Mouse (Mus musculus): ENCODE results near the gene Tbc1d2. TPM values are rescaled to one million over a fixed set of nuclear protein-coding genes. Genes with fewer than 3 reads are reported as not detected.

Gene Tbc1d2
- total RNA-seq (2021), result 1 to 10 TPM; 1.6 to 1.9 TPM

GRCm38 (mm10) chr4:46650086-46650753 is at the start of gene Tbc1d2:
Tbc1d2 (minus strand) TSS chr4:46650209.
- peak; percentile 97 to 98 for DNase-seq

GRCm38 (mm10) chr4:46696467-46696866 is 46.5 kb upstream of the Tbc1d2 start:
- DNase-seq, result no peak
- intact Hi-C loops (cut with DNase I), result no loop called here

More at GRCm38 (mm10) chr4:46650086-46650753, at the start of gene Tbc1d2:
- intact Hi-C loops (cut with DNase I), result loop anchor here (5.0 kb wide), 1 partner anchor 148 kb away; no protein-coding TSS in a partner anchor

DNA sequence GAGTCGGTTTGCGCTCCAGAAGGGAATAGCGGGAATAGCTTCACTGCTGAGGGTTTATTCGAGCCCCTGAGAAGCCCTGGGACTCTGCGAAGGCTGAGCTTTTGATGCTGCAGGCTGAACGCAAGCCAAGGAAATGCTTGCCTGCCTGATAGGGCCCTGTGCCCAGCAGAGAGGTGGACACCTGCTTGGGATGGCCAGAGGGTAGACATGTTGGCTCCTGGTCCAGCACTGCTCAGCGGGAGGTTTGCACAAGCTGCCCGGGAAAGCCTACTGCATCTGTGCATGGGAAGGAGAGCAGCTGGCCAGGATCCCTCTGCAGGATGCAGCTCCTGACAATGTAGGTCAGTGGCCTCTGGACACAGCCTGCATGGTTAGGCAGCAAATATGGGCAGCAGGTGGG is 40.6 kb upstream of the Tbc1d2 start:
- intact Hi-C loops (cut with DNase I), result no loop called here
- DNase-seq, result no peak

- no peak for DNase-seq
- intact Hi-C loops (cut with DNase I), result no loop called here
These were observed 40.0 kb upstream of the Tbc1d2 start for GRCm38 (mm10) chr4:46690023-46690420.

DNA sequence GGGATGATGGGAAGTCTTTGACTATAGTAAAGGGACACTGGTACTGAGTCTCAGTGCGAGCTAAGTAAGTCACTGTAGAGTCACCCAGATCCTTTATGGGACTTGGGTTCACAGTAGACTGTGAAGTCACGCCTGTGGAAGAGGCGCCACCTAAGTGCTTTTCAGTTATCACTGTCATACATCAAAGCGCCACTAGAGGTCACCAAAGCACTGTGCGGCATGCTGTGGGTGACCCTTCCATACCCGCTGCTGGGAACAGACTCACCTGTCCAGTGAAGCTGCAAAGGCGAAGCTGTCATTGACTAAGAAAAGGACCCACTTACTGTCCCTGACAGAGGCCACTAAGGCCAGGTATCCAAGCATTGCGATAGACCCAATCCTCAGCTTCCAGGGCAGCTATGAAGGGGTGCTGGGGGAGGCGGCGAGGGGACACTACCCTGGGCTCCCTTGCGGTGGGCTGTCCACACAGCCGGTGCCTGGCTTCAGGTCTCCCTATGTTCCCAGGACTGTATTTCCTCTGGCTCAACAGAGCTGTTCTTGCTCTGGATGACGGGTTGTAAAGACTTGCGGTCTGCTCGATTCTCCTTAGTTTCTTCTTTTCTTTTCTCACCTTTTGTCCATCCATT is 39.5 kb upstream of the Tbc1d2 start:
- intact Hi-C loops (cut with DNase I), result loop anchor here (1.0 kb wide), 2 partner anchors 331 to 348 kb away; no protein-coding TSS in a partner anchor
- DNase-seq, result peak; percentile 76 to 77

GRCm38 (mm10) chr4:46688213-46688832 is 38.3 kb upstream of the Tbc1d2 start:
- DNase-seq, result no peak
- intact Hi-C loops (cut with DNase I), result no loop called here

- DNase-seq, result peak in 1 of 2 experiments; percentile 21
- intact Hi-C loops (cut with DNase I), result no loop called here
These were observed 34.2 kb upstream of the Tbc1d2 start for GRCm38 (mm10) chr4:46684160-46684559.

DNA sequence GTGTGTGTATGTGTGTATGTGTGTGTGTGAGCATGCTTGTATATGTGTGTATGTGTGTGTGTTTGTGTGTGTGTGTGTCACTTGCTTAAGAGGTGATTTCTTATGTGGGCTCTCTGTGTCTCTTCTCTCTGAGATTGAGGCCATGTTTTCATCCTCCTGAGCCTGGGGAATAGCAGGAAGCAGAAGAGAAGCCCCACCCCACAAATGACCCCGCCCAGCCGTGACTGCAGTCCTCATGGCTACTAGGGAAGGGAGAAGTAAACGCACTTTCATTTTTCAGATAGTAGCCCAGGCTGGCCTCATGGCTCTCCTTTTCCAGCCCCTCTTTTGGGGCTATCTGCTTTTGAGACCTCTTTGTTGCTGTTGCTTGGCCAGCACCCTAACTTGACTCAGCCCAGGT is 26.6 kb upstream of the Tbc1d2 start:
- no peak for DNase-seq
- intact Hi-C loops (cut with DNase I), result no loop called here

DNA sequence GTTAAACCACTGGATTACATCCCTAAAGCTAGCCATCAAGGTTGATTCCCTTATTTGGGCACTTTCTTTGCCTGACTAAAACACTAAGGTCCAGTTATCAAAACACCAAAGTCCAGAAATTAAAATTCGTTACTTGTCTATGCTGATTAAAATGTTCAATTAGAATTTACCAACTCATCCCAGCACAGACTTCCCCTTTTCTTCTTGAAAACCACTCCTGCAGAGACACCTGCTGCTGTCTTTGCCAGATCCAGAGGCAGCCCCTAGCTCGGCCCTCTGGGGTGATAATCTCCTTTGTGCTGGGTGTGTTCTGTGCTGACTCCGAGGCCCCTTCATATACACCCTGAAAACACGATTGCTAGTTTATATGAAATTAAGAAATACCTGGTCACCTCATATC is 26.0 kb upstream of the Tbc1d2 start:
- no peak for DNase-seq
- intact Hi-C loops (cut with DNase I), result no loop called here

GRCm38 (mm10) chr4:46675272-46675785 is 25.3 kb upstream of the Tbc1d2 start:
- DNase-seq, result no peak
- intact Hi-C loops (cut with DNase I), result no loop called here

- intact Hi-C loops (cut with DNase I), result no loop called here
- DNase-seq, result no peak
These were observed 18.6 kb upstream of the Tbc1d2 start for GRCm38 (mm10) chr4:46668620-46669019.

DNA sequence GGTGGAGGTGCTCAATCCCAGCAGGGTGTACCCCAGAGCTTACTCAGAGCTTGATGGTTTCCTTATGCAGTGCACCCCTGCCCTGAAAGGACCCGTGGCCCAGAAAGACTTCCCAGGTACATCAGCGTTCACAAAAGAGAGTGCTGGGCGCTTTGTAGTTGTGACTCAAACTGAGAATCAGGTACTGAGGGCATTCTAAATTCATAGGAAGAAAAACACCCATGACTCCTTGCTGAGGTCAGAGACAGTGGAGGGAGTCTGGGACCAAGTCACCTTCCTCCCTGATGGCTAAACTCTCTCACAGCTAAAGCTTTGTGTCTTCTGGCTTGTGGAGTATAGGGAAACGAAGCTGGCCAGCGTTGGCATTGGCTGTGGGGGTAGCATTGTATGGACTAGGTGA is 16.4 kb upstream of the Tbc1d2 start:
- intact Hi-C loops (cut with DNase I), result no loop called here
- DNase-seq, result no peak

GRCm38 (mm10) chr4:46665371-46665774 is 15.4 kb upstream of the Tbc1d2 start:
- DNase-seq, result no peak
- intact Hi-C loops (cut with DNase I), result no loop called here

DNA sequence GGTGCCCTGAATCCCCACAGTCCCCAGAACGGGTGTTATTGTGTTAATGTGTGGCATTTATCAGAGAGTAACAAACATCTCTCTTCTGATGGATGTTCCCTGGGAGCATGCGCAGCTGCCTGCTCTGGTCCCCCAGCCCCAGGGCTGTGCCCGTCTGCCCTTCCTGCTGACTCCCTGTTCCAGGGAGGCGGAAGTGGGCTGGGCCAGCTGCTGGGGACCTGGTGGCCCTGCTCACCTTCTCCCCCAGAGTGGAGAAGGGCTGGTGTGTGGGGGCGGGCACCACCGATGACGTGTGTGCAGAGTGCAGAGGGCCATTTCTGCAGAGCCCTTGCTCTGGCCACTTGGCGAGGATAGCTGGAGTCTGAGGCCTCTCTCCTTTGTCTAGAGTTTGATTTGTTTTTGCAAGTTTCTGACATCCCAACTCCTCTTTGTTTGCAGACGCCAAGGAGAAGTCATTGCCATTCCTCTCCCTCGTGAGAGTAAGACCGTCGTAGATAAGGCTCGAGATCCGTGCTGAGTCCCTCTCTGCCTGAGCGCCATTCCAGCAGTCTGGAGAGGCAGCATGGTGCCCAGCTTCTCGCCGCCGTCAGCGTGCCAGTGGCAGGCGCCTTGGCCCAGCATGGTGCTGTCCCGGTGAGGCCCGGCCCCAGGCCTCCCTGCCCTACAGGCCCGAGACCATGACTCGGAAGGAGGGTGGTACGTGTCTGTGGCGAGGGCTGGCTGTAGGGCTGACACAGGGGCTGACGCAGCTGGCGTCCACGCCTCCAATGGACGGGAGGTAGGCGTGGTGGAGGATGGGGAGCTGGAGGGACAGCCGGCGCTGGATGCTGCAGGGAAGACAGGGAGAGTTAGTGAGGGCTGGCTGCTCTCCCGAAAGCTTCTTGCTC is 14.4 kb upstream of the Tbc1d2 start:
- peak; percentile 41 to 44 for DNase-seq
- intact Hi-C loops (cut with DNase I), result no loop called here

DNA sequence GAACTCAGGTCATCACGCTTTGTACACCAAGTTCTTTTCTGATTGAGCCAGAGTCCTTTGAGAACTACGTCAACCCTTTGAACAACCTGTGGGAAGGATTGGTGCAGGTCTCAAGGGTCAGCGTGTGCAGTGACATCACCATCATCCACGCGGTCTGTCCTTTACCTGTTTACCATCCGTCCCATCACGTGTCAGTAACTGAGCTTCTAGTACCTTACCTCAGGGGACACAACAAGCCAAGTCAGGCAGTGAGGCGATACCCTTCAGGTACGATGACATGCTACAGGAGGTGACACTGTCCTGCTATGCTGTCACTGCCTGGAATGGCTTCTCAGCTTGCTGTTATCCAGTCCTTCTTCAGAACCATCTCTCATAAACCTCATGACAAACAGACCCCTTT is 11.4 kb upstream of the Tbc1d2 start:
- no peak for DNase-seq
- intact Hi-C loops (cut with DNase I), result no loop called here

DNA sequence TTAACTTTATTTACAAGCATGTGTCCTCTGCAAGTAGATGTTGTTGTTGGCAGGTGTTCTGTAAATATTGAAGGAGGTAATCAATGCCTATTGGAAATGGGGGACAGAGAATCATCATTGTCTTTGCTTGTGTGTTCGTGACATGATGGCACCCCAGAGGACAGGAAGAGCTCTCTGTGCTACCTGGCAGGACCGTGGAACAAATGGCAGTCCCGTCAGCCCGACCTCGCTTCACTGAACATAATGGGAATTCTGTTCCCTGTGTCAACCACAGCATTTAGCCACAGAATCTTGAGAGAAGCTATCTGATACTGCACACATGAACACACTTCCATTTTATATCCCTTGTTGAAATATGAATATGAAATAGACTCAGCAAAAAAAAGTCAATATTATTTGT is 8.9 kb upstream of the Tbc1d2 start:
- no peak for DNase-seq
- intact Hi-C loops (cut with DNase I), result no loop called here

GRCm38 (mm10) chr4:46657116-46657515 is 7.1 kb upstream of the Tbc1d2 start:
- intact Hi-C loops (cut with DNase I), result loop anchor here (1.0 kb wide), 1 partner anchor 46 kb away; no protein-coding TSS in a partner anchor
- DNase-seq, result peak; percentile 66 to 86

DNA sequence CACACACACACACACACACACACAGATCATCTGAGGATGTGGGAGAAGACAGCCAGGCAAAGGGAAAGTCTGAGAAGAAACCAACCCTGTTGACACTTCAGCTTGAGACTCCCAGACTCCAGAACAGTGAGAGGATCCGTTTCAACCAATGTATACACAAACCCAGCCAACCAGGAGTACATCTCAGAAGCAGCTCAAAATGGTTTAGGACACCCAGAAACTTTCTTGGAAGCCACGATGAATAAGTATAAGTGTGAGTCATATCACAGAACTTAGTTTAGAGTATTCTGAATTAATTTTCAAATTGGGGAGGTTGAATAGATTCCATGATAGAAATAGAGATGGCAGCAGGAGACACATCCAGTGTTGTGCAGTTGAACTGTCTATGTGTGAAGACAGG is 5.9 kb upstream of the Tbc1d2 start:
- DNase-seq, result no peak
- intact Hi-C loops (cut with DNase I), result no loop called here

- no peak for DNase-seq
- intact Hi-C loops (cut with DNase I), result no loop called here
These were observed 5.3 kb upstream of the Tbc1d2 start for GRCm38 (mm10) chr4:46655298-46655697.

DNA sequence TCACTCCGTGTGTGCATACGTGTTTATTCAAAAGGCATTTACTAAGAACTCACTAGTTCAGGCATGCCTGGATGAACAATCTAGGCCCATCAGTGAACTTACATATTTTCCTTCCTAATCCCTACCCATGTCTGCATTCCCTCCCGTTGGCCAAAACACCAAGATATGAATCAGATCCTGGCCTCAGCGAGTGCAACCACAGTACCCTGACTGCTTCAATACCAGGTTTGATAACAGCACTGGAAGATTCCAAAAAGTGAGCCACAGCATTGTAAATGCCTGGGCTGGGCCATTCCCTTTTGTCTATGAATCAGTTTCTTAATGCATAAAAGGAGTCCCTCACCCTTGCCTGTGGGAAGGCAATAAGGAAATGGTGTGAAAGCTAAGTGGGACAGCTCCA is 848 bp downstream of the Tbc1d2 start:
- DNase-seq, result no peak
- intact Hi-C loops (cut with DNase I), result no loop called here

- intact Hi-C loops (cut with DNase I), result no loop called here
- DNase-seq, result no peak
These were observed 6.3 kb downstream of the Tbc1d2 start for GRCm38 (mm10) chr4:46643676-46644112.
